22 mouse cellular contexts compared by ENCODE assay signal in the genomic region with DNA sequence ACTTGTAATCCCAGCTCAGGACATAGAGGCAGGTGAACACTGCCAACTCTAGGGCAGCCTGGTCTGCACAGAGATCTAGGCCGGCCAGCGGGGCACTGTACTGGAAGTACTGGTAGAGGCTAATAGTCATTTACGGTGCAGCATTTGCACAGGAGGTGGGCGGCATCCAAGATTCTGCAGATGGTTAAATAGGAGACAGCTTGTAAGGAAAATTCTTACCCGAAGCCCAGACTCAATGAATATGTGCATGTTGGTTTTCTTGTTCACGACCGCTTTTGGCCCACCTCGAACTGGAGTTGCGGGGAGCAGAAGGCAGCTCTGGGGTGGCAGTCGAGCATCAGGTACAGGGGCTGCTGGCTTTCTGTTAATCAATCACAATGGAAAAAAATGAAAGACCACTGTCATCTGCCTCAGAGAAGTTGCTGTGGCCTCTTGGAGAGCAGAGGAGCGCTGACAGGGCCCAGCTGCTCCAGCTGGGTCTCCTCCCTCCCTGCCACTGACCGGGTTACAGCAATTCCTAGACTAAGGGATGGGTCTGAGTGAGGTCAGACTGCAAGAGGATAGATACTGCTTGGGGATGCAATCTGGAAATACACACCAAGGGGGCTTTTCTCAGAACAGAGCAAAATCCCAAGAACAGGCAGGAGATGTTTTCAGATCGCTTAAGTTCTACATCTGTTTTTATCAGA. TPM values are rescaled to one million over a fixed set of nuclear protein-coding genes. Genes with fewer than 3 reads are reported as not detected.
DNase-seq lines count a peak whose midpoint lies in the region; ATAC-seq and TF ChIP-seq lines count a peak whose summit lies in the region.
"Had no signal": no experiment of that assay in that cellular context is flagged by ENCODE, and none has a peak within 500 bp of the region (broad histone marks: within the 10 kb centered on the region; RNA-seq: fewer than 3 reads in every experiment).

No protein-coding gene starts in this region.

- no peaks in the 10 kb centered on the region for H3K27me3 ChIP-seq in kidney, embryonic 15.5 days
- no peaks in the 10 kb centered on the region for H3K27me3 ChIP-seq in kidney, adult 2 months (replicated peaks; ENCODE audit: control insufficient read depth, insufficient read depth, low read length)
- no peaks in the 10 kb centered on the region for H3K27me3 ChIP-seq in midbrain, embryonic 10.5 days (ENCODE audit: low read depth, poor library complexity, severe bottlenecking)
- H3K27me3 ChIP-seq: embryonic facial prominence, embryonic 12.5 days; forebrain, embryonic 12.5 days; heart, embryonic 13.5 days; hindbrain, embryonic 13.5 days; neural tube, embryonic 15.5 days had no signal

- DNase-seq in kidney, adult 2 months = no peak
- DNase-seq in layer of hippocampus, adult 11-12 months (ENCODE audit: low spot score) = peak; percentile 21
- no peak for DNase-seq in layer of hippocampus, postnatal 25 days (ENCODE audit: extremely low spot score in 1 of 2, low spot score in 1 of 2)
- DNase-seq in layer of hippocampus, adult 2 months (ENCODE audit: low spot score in 2 of 2) = peak; percentile 17 to 48
- DNase-seq in layer of hippocampus, adult 9-11 months = peak; percentile 36
- no peak for DNase-seq in midbrain, embryonic 10.5 days (ENCODE audit: low spot score)
- DNase-seq: adrenal gland, adult 2 months; cerebellum, adult 18-20 months; cerebellum, postnatal 14 days; heart, postnatal 36 days; kidney, adult 18-20 months; spleen, adult 18-20 months; thymus, postnatal 25 days had no signal

- no peaks in the 10 kb centered on the region for H3K4me1 ChIP-seq in kidney, embryonic 15.5 days
- peaks cover 4% of the 10 kb centered on the region for H3K4me1 ChIP-seq in kidney, adult 2 months (ENCODE audit: control insufficient read depth, insufficient read depth, low read length)
- no peaks in the 10 kb centered on the region for H3K4me1 ChIP-seq in midbrain, embryonic 10.5 days
- H3K4me1 ChIP-seq: embryonic facial prominence, embryonic 12.5 days; forebrain, embryonic 12.5 days; heart, embryonic 13.5 days; hindbrain, embryonic 13.5 days; neural tube, embryonic 15.5 days had no signal

- no peak overlapping the region for H3K4me2 ChIP-seq in kidney, embryonic 15.5 days
- H3K4me2 ChIP-seq: embryonic facial prominence, embryonic 12.5 days; forebrain, embryonic 12.5 days; heart, embryonic 13.5 days; hindbrain, embryonic 13.5 days; midbrain, embryonic 11.5 days; neural tube, embryonic 15.5 days had no signal

- H3K9ac ChIP-seq in kidney, embryonic 15.5 days = no peak overlapping the region
- H3K9ac ChIP-seq: embryonic facial prominence, embryonic 12.5 days; forebrain, embryonic 12.5 days; heart, embryonic 13.5 days; hindbrain, embryonic 13.5 days; neural tube, embryonic 15.5 days had no signal

- no peak overlapping the region for H3K4me3 ChIP-seq in kidney, embryonic 15.5 days (replicated peaks)
- no peak overlapping the region for H3K4me3 ChIP-seq in kidney, adult 2 months (ENCODE audit: insufficient read depth, low read depth, low read length)
- H3K4me3 ChIP-seq in layer of hippocampus, adult 2 months = no peak overlapping the region
- H3K4me3 ChIP-seq in midbrain, embryonic 10.5 days = no peak overlapping the region
- H3K4me3 ChIP-seq: embryonic facial prominence, embryonic 12.5 days; forebrain, embryonic 12.5 days; heart, embryonic 13.5 days; hindbrain, embryonic 13.5 days; neural tube, embryonic 15.5 days had no signal

- 87% methylated on average over 13 of the region's 13 CpGs for WGBS in kidney, embryonic 15.5 days
- WGBS in kidney, adult 2 months = 86% methylated on average over 13 of the region's 13 CpGs
- 95% methylated on average over 13 of the region's 13 CpGs for WGBS in midbrain, embryonic 10.5 days

- no peak for TF ChIP-seq POLR2A in kidney, adult 2 months (IDR thresholded peaks at IDR 0.05; ENCODE audit: low read depth, low read length)

- no peaks in the 10 kb centered on the region for H3K9me3 ChIP-seq in kidney, embryonic 15.5 days (replicated peaks)
- no peaks in the 10 kb centered on the region for H3K9me3 ChIP-seq in midbrain, embryonic 10.5 days (replicated peaks)
- H3K9me3 ChIP-seq: embryonic facial prominence, embryonic 12.5 days; forebrain, embryonic 12.5 days; heart, embryonic 13.5 days; hindbrain, embryonic 13.5 days; neural tube, embryonic 15.5 days had no signal

- no peak overlapping the region for H3K27ac ChIP-seq in kidney, embryonic 15.5 days
- H3K27ac ChIP-seq in kidney, adult 2 months (ENCODE audit: insufficient read depth, low read depth, low read length) = no peak overlapping the region
- peak overlapping the region; percentile 57; the same call in 1 of the 2 replicates for H3K27ac ChIP-seq in layer of hippocampus, adult 2 months
- no peak overlapping the region for H3K27ac ChIP-seq in midbrain, embryonic 10.5 days (replicated peaks)
- H3K27ac ChIP-seq: embryonic facial prominence, embryonic 12.5 days; forebrain, embryonic 12.5 days; heart, embryonic 13.5 days; hindbrain, embryonic 13.5 days; macrophage; neural tube, embryonic 15.5 days had no signal

- 0 out of 2 replicates have a peak, but pooled peaks have one; percentile 36 for ATAC-seq in kidney, embryonic 15.5 days (replicated peaks; ENCODE audit: low FRiP score)
- no peak for ATAC-seq in monocyte, adult 5-6 weeks (replicated peaks; ENCODE audit: insufficient number of reproducible peaks, low FRiP score, low TSS enrichment, poor library complexity, severe bottlenecking)

- no peak for TF ChIP-seq CTCF in kidney, adult 2 months (conservative IDR thresholded peaks at IDR 0.05; ENCODE audit: insufficient read depth, insufficient read length, low read depth, low read length)
- no peak for TF ChIP-seq CTCF in layer of hippocampus, adult 2 months (conservative IDR thresholded peaks at IDR 0.05)

- peaks cover 94% of the 10 kb centered on the region for H3K36me3 ChIP-seq in kidney, embryonic 15.5 days
- H3K36me3 ChIP-seq in kidney, adult 2 months (ENCODE audit: control insufficient read depth, insufficient read depth, low read length) = peaks cover 5% of the 10 kb centered on the region
- peaks cover 99% of the 10 kb centered on the region for H3K36me3 ChIP-seq in midbrain, embryonic 10.5 days

RNA-seq across cellular contexts. Expression of gene Arl1, which starts 31.0 kb away (rescaled TPM):
- 191 and 193 TPM in 2 replicates for polyA plus RNA-seq in kidney, embryonic 15.5 days (2015; fragmentation: Nextera tagmentation; extraction: Ambion mirVana)
- 23.2 and 33.6 TPM in 2 replicates for polyA plus RNA-seq in kidney, adult 2 months (2012; rRNA removed)
- 100 to 1,000 TPM; 131 to 142 TPM for total RNA-seq in layer of hippocampus, postnatal 25 days (2021)
- total RNA-seq in layer of hippocampus, adult 2 months (2021) = 100 to 1,000 TPM; 132 TPM
- polyA plus RNA-seq in midbrain, embryonic 10.5 days (2016; fragmentation: Nextera tagmentation; extraction: Ambion mirVana) = 158 and 162 TPM in 2 replicates
- 94.4 to 130 TPM (median 120 TPM) in 3 replicates for total RNA-seq in monocyte, adult 5-6 weeks (2017)

Comparison
In these comparisons a context has a peak if more than half of its experiments do, and no peak if none do; other contexts are left out.
1. DNase-seq: peak in layer of hippocampus, adult 11-12 months (single experiment), layer of hippocampus, adult 2 months (2 of 2) and layer of hippocampus, adult 9-11 months (single experiment); none in kidney, adult 2 months (single experiment), layer of hippocampus, postnatal 25 days (0 of 2) and midbrain, embryonic 10.5 days (single experiment).